Mouse (Mus musculus) lung, postnatal 0 days (tissue): ENCODE data around the gene Prkg1.

Experiments
- CTCF ChIP-seq: IDR thresholded peaks from 2 replicates; pipeline ENCODE4 v1.5.1; 2016; ENCODE audit warnings: antibody characterized with exemption, mild to moderate bottlenecking
- EP300 ChIP-seq: IDR thresholded peaks from 2 replicates; pipeline ENCODE4 v1.6.1; 2016; ENCODE audit warnings: antibody characterized with exemption, mild to moderate bottlenecking, control low read depth

GRCm38 (mm10) chr19:31663437-31664158, 101.2 kb downstream of the Prkg1 start:
- TF ChIP-seq EP300 (no peak), CTCF (no peak)
